Comparison of ENCODE assay signal across 16 mouse cellular contexts in genomic region chr8:81223872-81224271, GRCm38 (mm10).
"Had no signal": no experiment of that assay in that cellular context is flagged by ENCODE, and none has a peak within 500 bp of the region (broad histone marks: within the 10 kb centered on the region; RNA-seq: fewer than 3 reads in every experiment).

No protein-coding gene starts in this region.

- H3K27ac ChIP-seq: macrophage; midbrain, embryonic 13.5 days; midbrain, embryonic 15.5 days; neural tube, embryonic 12.5 days; stomach, embryonic 15.5 days; stomach, postnatal 0 days had no signal

- H3K4me3 ChIP-seq: megakaryocyte, embryonic 14.5 days; midbrain, embryonic 13.5 days; midbrain, embryonic 15.5 days; neural tube, embryonic 12.5 days; stomach, embryonic 15.5 days had no signal

- H3K27me3 ChIP-seq: megakaryocyte, embryonic 14.5 days; midbrain, embryonic 13.5 days; midbrain, embryonic 15.5 days; neural tube, embryonic 12.5 days; stomach, embryonic 15.5 days had no signal

- H3K9ac ChIP-seq: liver, postnatal 0 days; midbrain, embryonic 13.5 days; midbrain, embryonic 15.5 days; neural tube, embryonic 12.5 days; stomach, embryonic 15.5 days had no signal

- DNase-seq: liver, postnatal 0 days; lung, adult 2 months; lung, postnatal 10 days; lung, postnatal 36 days; right cerebral cortex, postnatal 14 days; thymus, adult 2 months; thymus, postnatal 25 days; thymus, postnatal 4 days had no signal

- ATAC-seq: liver, postnatal 0 days; midbrain, embryonic 13.5 days; midbrain, embryonic 15.5 days had no signal

- H3K4me2 ChIP-seq: midbrain, embryonic 11.5 days; midbrain, embryonic 13.5 days; midbrain, embryonic 15.5 days; neural tube, embryonic 12.5 days; stomach, embryonic 15.5 days had no signal

- H3K36me3 ChIP-seq: midbrain, embryonic 13.5 days; midbrain, embryonic 15.5 days; neural tube, embryonic 12.5 days; stomach, embryonic 15.5 days had no signal

- H3K4me1 ChIP-seq: megakaryocyte, embryonic 14.5 days; midbrain, embryonic 13.5 days; midbrain, embryonic 15.5 days; neural tube, embryonic 12.5 days; stomach, embryonic 15.5 days had no signal

- H3K9me3 ChIP-seq: megakaryocyte, embryonic 14.5 days; midbrain, embryonic 13.5 days; midbrain, embryonic 15.5 days; neural tube, embryonic 12.5 days; stomach, embryonic 15.5 days had no signal
